ENCODE assay signal across 26 mouse cellular contexts in genomic region chr19:10921058-10921457, GRCm38 (mm10). TPM values are rescaled to one million over a fixed set of nuclear protein-coding genes. Genes with fewer than 3 reads are reported as not detected.
A peak's percentile ranks its signal among the peaks of the same experiment; 100 is the strongest.
DNase-seq lines count a peak whose midpoint lies in the region; ATAC-seq lines count a peak whose summit lies in the region.
"Had no signal": no experiment of that assay in that cellular context is flagged by ENCODE, and none has a peak within 500 bp of the region (broad histone marks: within the 10 kb centered on the region; RNA-seq: fewer than 3 reads in every experiment).

No protein-coding gene starts in this region.

- H3K4me3 ChIP-seq in midbrain, embryonic 11.5 days (ENCODE audit: low read depth, low read length), result no peak overlapping the region
- H3K4me3 ChIP-seq in midbrain, embryonic 10.5 days, result no peak overlapping the region
- H3K4me3 ChIP-seq in kidney, embryonic 16.5 days (ENCODE audit: low read length), result no peak overlapping the region

- peak; percentile 31 for DNase-seq in midbrain, embryonic 11.5 days (ENCODE audit: low spot score, missing footprints)
- no peak for DNase-seq in midbrain, embryonic 10.5 days (ENCODE audit: low spot score)
- DNase-seq in 3T3-L1 (ENCODE audit: low read depth, low spot score) (peak; percentile 52), 416B (ENCODE audit: low read depth) (peak; percentile 23), NIH3T3 (ENCODE audit: low read depth) (peak; percentile 35)
- no peak for DNase-seq in cerebellum, adult 11 months
- no peak for DNase-seq in Muller cell, postnatal 12 days (ENCODE audit: inconsistent ontology term)
- DNase-seq: adrenal gland, adult 2 months; adrenal gland, adult 8-10 months; adrenal gland, postnatal 10 days; adrenal gland, postnatal 14 days; adrenal gland, postnatal 25 days; B cell, adult 2 months; cerebellum, adult 11-12 months; cerebellum, adult 18-20 months; cerebellum, adult 2 months; cerebellum, adult 8-10 months; cerebellum, adult 9-10 months; cerebellum, adult 9-11 months had no signal

- H3K4me1 ChIP-seq in midbrain, embryonic 11.5 days (ENCODE audit: control insufficient read depth, insufficient read depth, low read length), result no peaks in the 10 kb centered on the region; the same call in 1 of the 2 replicates
- H3K4me1 ChIP-seq in midbrain, embryonic 10.5 days, result peaks cover 5% of the 10 kb centered on the region
- H3K4me1 ChIP-seq in kidney, embryonic 16.5 days (ENCODE audit: insufficient read depth, low read length), result peaks cover 12% of the 10 kb centered on the region

- no peaks in the 10 kb centered on the region for H3K9me3 ChIP-seq in midbrain, embryonic 11.5 days (ENCODE audit: control insufficient read depth, low read length)
- no peaks in the 10 kb centered on the region for H3K9me3 ChIP-seq in midbrain, embryonic 10.5 days (replicated peaks)
- no peaks in the 10 kb centered on the region for H3K9me3 ChIP-seq in kidney, embryonic 16.5 days (ENCODE audit: low read length)
- H3K9me3 ChIP-seq: G1E had no signal

- no peaks in the 10 kb centered on the region for H3K36me3 ChIP-seq in midbrain, embryonic 11.5 days (ENCODE audit: control insufficient read depth, insufficient read depth, low read length)
- no peaks in the 10 kb centered on the region for H3K36me3 ChIP-seq in midbrain, embryonic 10.5 days
- no peaks in the 10 kb centered on the region for H3K36me3 ChIP-seq in kidney, embryonic 16.5 days (ENCODE audit: insufficient read depth, low read length)
- H3K36me3 ChIP-seq: G1E had no signal

- no peak overlapping the region for H3K9ac ChIP-seq in midbrain, embryonic 11.5 days (ENCODE audit: low read length)
- H3K9ac ChIP-seq in kidney, embryonic 16.5 days (replicated peaks; ENCODE audit: low read length), result no peak overlapping the region

- no peak for ATAC-seq in midbrain, embryonic 11.5 days (ENCODE audit: low FRiP score)
- ATAC-seq in kidney, embryonic 16.5 days (ENCODE audit: low FRiP score, low TSS enrichment), result no peak
- ATAC-seq: activated CD4-positive, CD25-positive, alpha-beta regulatory T cell, adult 4 months; CD4-positive, CD25-positive, alpha-beta regulatory T cell, adult 4 months; Patski had no signal

- no peak overlapping the region for H3K27ac ChIP-seq in midbrain, embryonic 11.5 days (ENCODE audit: low read depth, low read length)
- no peak overlapping the region for H3K27ac ChIP-seq in midbrain, embryonic 10.5 days (replicated peaks)
- H3K27ac ChIP-seq in kidney, embryonic 16.5 days (ENCODE audit: low read length), result no peak overlapping the region

- no peak overlapping the region for H3K4me2 ChIP-seq in midbrain, embryonic 11.5 days
- no peak overlapping the region for H3K4me2 ChIP-seq in kidney, embryonic 16.5 days (replicated peaks; ENCODE audit: low read depth, low read length)

- 79% methylated on average over 3 of the region's 3 CpGs for WGBS in midbrain, embryonic 11.5 days
- 79% methylated on average over 3 of the region's 3 CpGs for WGBS in midbrain, embryonic 10.5 days
- WGBS in kidney, embryonic 16.5 days, result 85% methylated on average over 3 of the region's 3 CpGs

- H3K27me3 ChIP-seq in midbrain, embryonic 11.5 days (ENCODE audit: control insufficient read depth, insufficient read depth, low read length), result no peaks in the 10 kb centered on the region
- H3K27me3 ChIP-seq in midbrain, embryonic 10.5 days (ENCODE audit: low read depth, poor library complexity, severe bottlenecking), result no peaks in the 10 kb centered on the region
- H3K27me3 ChIP-seq in kidney, embryonic 16.5 days (ENCODE audit: insufficient read depth, low read length), result no peaks in the 10 kb centered on the region
- H3K27me3 ChIP-seq: CH12.LX, Patski had no signal

RNA-seq across cellular contexts. Expression of gene Zp1, which starts 0.6 kb away (rescaled TPM):
- 0.22 TPM in 1 of 2 replicates, not detected in the other for polyA plus RNA-seq in midbrain, embryonic 11.5 days (2014; fragmentation: Nextera tagmentation; extraction: Ambion mirVana)
- not detected in 2 replicates for polyA plus RNA-seq in midbrain, embryonic 10.5 days (2016; fragmentation: Nextera tagmentation; extraction: Ambion mirVana)
- polyA plus RNA-seq in kidney, embryonic 16.5 days (2015; fragmentation: Nextera tagmentation; extraction: Ambion mirVana), result not detected in 2 replicates
- polyA plus RNA-seq: activated CD4-positive, CD25-positive, alpha-beta regulatory T cell, adult 4 months; adrenal gland, adult 2 months; C2C12; CD4-positive, CD25-positive, alpha-beta regulatory T cell, adult 4 months; cerebellum, adult 2 months; G1E had no signal

RNA-seq across cellular contexts. Expression of gene Ptgdr2, which starts 15.9 kb away (rescaled TPM):
- 0.05 and 0.12 TPM in 2 replicates for polyA plus RNA-seq in midbrain, embryonic 11.5 days (2014; fragmentation: Nextera tagmentation; extraction: Ambion mirVana)
- polyA plus RNA-seq in midbrain, embryonic 10.5 days (2016; fragmentation: Nextera tagmentation; extraction: Ambion mirVana), result 0.04 and 0.09 TPM in 2 replicates
- 0.10 TPM in 1 of 2 replicates, not detected in the other for polyA plus RNA-seq in kidney, embryonic 16.5 days (2015; fragmentation: Nextera tagmentation; extraction: Ambion mirVana)
- polyA plus RNA-seq: activated CD4-positive, CD25-positive, alpha-beta regulatory T cell, adult 4 months; CD4-positive, CD25-positive, alpha-beta regulatory T cell, adult 4 months; G1E had no signal

RNA-seq across cellular contexts. Expression of gene Prpf19, which starts 26.0 kb away (rescaled TPM):
- 52.7 and 58.4 TPM in 2 replicates for polyA plus RNA-seq in midbrain, embryonic 11.5 days (2014; fragmentation: Nextera tagmentation; extraction: Ambion mirVana)
- 35.8 and 37.2 TPM in 2 replicates for polyA plus RNA-seq in midbrain, embryonic 10.5 days (2016; fragmentation: Nextera tagmentation; extraction: Ambion mirVana)
- polyA plus RNA-seq in kidney, embryonic 16.5 days (2015; fragmentation: Nextera tagmentation; extraction: Ambion mirVana), result 47.6 and 51.3 TPM in 2 replicates

RNA-seq across cellular contexts. Expression of gene Ccdc86, which starts 28.0 kb away (rescaled TPM):
- 20.0 and 22.5 TPM in 2 replicates for polyA plus RNA-seq in midbrain, embryonic 11.5 days (2014; fragmentation: Nextera tagmentation; extraction: Ambion mirVana)
- polyA plus RNA-seq in midbrain, embryonic 10.5 days (2016; fragmentation: Nextera tagmentation; extraction: Ambion mirVana), result 31.1 and 39.2 TPM in 2 replicates
- 32.2 and 33.5 TPM in 2 replicates for polyA plus RNA-seq in kidney, embryonic 16.5 days (2015; fragmentation: Nextera tagmentation; extraction: Ambion mirVana)

RNA-seq across cellular contexts. Expression of gene Tmem109, which starts 39.3 kb away (rescaled TPM):
- 38.7 and 41.2 TPM in 2 replicates for polyA plus RNA-seq in midbrain, embryonic 11.5 days (2014; fragmentation: Nextera tagmentation; extraction: Ambion mirVana)
- polyA plus RNA-seq in midbrain, embryonic 10.5 days (2016; fragmentation: Nextera tagmentation; extraction: Ambion mirVana), result 50.1 and 53.0 TPM in 2 replicates
- polyA plus RNA-seq in kidney, embryonic 16.5 days (2015; fragmentation: Nextera tagmentation; extraction: Ambion mirVana), result 115 and 118 TPM in 2 replicates

Comparison
In these comparisons a context has a peak if more than half of its experiments do, and no peak if none do; other contexts are left out.
1. DNase-seq: peak in midbrain, embryonic 11.5 days (single experiment), 3T3-L1 (single experiment), 416B (single experiment) and NIH3T3 (single experiment); none in midbrain, embryonic 10.5 days (single experiment), cerebellum, adult 11 months (single experiment) and Muller cell, postnatal 12 days (single experiment).